Mouse (Mus musculus) embryonic fibroblast, embryonic 13.5 days (primary cell): Measurements from ENCODE around the gene Gm20888. TPM values are rescaled to one million over a fixed set of nuclear protein-coding genes. Genes with fewer than 3 reads are reported as not detected.
"Not testable (repeated sequence)": the region's sequence is repeated elsewhere in the genome, so short reads cannot be mapped to it uniquely, and the experiment has no call there.

Source experiments
- H3K27ac ChIP-seq: 2 replicates; pipeline ENCODE4 v1.5.1; 2012; ENCODE audit warnings: low read length, control low read depth, inconsistent platforms; ENCODE audit not compliant: insufficient read depth
- H3K4me1 ChIP-seq: 2 replicates; pipeline ENCODE4 v1.6.1; 2011; ENCODE audit warnings: low read length; ENCODE audit not compliant: control insufficient read depth, insufficient read depth
- H3K4me3 ChIP-seq: 2 replicates; pipeline ENCODE4 v1.5.1; 2011; ENCODE audit warnings: mild to moderate bottlenecking, control low read depth, low read length; ENCODE audit not compliant: insufficient read depth
- polyA plus RNA-seq: library from polyadenylated mRNA; stranded (reverse); fragments of >200 nt; gene quantifications from 2 replicates; pipeline ENCODE4 v1.2.4, GENCODE M21; 2011; ENCODE audit warnings: low read depth; ENCODE audit not compliant: missing spikeins, insufficient read length

Gm20888 gene
- polyA plus RNA-seq = not detected in 2 replicates

- H3K4me1 ChIP-seq, H3K27ac ChIP-seq, H3K4me3 ChIP-seq: not testable (repeated sequence)
These were observed at the start of gene Gm20888 for GRCm38 (mm10) chrY:70441582-70441981. TSS of gene Gm20888 (plus strand) at chrY:70441882.

Other genes starting within 250 kb of the Gm20888 start
- not detected in 2 replicates for gene Gm21118, start 168.2 kb upstream of the Gm20888 start, polyA plus RNA-seq
- not detected in 2 replicates for gene Gm29423, start 138.6 kb upstream of the Gm20888 start, polyA plus RNA-seq
- not detected in 2 replicates for gene Gm29644, start 138.5 kb upstream of the Gm20888 start, polyA plus RNA-seq